Mouse (Mus musculus): Measurements from ENCODE around the gene Olfr108. TPM values are rescaled to one million over a fixed set of nuclear protein-coding genes. Genes with fewer than 3 reads are reported as not detected.

Olfr108 gene
- not detected in 2 replicates for polyA plus RNA-seq (2012; ENCODE audit: insufficient read depth, insufficient read length, missing spikeins)

DNA sequence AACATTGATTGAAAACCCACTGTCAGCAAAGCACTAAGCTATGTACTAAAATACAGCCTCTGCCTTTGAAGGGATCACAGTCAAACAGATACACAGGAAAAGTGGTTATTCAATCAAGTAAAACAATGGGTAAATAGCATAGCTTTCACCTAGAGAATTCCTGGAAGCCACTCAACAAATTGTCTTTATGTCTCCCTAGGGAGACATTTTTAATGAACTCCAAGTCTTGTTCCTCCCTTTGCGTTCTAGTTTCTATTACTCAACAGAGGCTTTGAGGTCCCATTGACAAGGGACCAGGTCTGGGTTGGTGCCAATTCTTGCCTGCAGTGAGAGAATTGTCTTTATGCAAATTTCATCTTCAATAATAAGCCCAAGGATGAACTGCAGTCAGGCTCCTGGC, at the start of gene Olfr108:
Gene Olfr108 (plus strand): TSS at position 301 of the 400 bp plus-strand sequence.
- Histone ChIP-seq H3K27ac (ENCODE audit: insufficient read depth, low read depth, low read length) (no peak within 1 kb of the TSS), H3K4me3 (ENCODE audit: insufficient read depth, low read length) (no peak within 1 kb of the TSS), H3K4me1 (ENCODE audit: control insufficient read depth, insufficient read depth, low read length) (no peaks in the 10 kb centered on the region)
- no peak for TF ChIP-seq POLR2A (IDR thresholded peaks at IDR 0.05; ENCODE audit: borderline replicate concordance, low read depth, low read length)
- no peak for TF ChIP-seq CTCF (IDR thresholded peaks at IDR 0.05; ENCODE audit: low read depth, low read length)

DNA sequence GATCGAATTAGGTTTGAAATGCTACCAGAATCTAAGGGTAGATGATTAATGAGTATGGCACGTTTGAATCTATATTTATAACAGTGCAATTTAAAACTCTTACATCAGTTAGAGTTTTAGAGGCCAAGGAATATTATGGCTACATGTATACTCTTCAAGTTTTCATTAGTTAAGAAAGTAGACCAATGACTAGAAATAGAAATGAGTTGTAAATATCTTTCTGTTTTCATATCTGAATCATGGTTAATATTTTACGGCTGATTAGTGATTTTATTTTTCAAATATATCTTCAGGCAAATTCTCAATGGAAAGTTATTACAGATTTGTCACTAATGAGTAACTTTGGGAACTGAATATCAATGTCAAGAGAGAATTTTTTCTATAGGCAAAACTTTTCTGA, 46.4 kb upstream of the Olfr108 start, which contains the start of gene Olfr107:
Gene Olfr107 (plus strand): TSS at position 301 of the 400 bp plus-strand sequence.
- no peaks in the 10 kb centered on the region for H3K4me1 ChIP-seq (ENCODE audit: control insufficient read depth, insufficient read depth, low read length)
- no peak within 1 kb of the TSS for H3K4me3 ChIP-seq (ENCODE audit: insufficient read depth, low read length)
- TF ChIP-seq CTCF (IDR thresholded peaks at IDR 0.05; ENCODE audit: low read depth, low read length) (no peak), POLR2A (IDR thresholded peaks at IDR 0.05; ENCODE audit: borderline replicate concordance, low read depth, low read length) (no peak)
- H3K27ac ChIP-seq (ENCODE audit: insufficient read depth, low read depth, low read length) = no peak within 1 kb of the TSS

DNA sequence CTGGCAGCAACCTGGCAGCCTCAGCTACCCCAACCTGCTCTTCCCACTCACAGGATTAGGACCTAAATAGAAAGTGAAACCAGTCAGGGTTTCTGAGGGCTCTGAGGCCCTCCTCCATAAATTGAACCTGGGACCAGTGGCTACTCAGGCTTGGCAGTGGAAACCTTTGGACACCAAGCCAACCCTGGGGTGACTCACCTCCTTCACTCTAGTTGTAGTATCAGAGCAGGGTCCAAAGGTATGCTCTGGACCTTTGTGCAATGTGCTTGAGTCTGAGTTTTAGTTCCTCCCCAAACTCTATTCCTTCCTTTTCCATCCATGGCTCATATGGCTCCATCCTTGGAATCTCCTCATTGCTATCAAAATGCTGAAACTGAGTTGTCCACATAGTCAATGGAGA, 31.9 kb upstream of the Olfr108 start:
- Histone ChIP-seq H3K27ac (ENCODE audit: insufficient read depth, low read depth, low read length) (no peak overlapping the region), H3K4me1 (ENCODE audit: control insufficient read depth, insufficient read depth, low read length) (0 out of 2 replicates have a peak, but pooled peaks cover 5% of the 10 kb centered on the region), H3K4me3 (ENCODE audit: insufficient read depth, low read length) (no peak overlapping the region)
- TF ChIP-seq CTCF (IDR thresholded peaks at IDR 0.05; ENCODE audit: low read depth, low read length) (no peak), POLR2A (IDR thresholded peaks at IDR 0.05; ENCODE audit: borderline replicate concordance, low read depth, low read length) (no peak)

DNA sequence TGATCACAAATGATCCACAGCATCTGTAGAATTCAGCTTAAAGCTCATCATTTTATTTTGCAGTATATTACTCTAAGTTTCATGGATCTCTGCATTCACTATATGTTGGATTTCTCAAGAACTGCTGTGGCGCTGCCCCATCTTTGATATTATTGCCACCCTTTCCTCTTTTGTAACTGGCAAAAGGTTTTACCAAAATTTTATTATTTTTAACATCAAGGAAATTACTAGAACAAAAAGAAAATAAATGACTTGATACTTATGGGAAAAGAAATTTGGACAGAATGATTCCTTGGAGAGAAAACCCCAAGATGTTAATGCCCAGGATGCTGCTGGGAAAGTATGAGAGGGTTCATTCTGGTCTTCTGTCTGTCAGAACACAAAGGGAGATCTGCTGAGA, 13.3 kb downstream of the Olfr108 start, which contains the start of gene Olfr109:
Gene Olfr109 (plus strand): TSS at position 301 of the 400 bp plus-strand sequence.
- TF ChIP-seq CTCF (IDR thresholded peaks at IDR 0.05; ENCODE audit: low read depth, low read length) (no peak), POLR2A (IDR thresholded peaks at IDR 0.05; ENCODE audit: borderline replicate concordance, low read depth, low read length) (no peak)
- no peak within 1 kb of the TSS for H3K27ac ChIP-seq (ENCODE audit: insufficient read depth, low read depth, low read length)
- H3K4me3 ChIP-seq (ENCODE audit: insufficient read depth, low read length) = no peak within 1 kb of the TSS
- H3K4me1 ChIP-seq (ENCODE audit: control insufficient read depth, insufficient read depth, low read length) = 0 out of 2 replicates have a peak, but pooled peaks cover 2% of the 10 kb centered on the region

DNA sequence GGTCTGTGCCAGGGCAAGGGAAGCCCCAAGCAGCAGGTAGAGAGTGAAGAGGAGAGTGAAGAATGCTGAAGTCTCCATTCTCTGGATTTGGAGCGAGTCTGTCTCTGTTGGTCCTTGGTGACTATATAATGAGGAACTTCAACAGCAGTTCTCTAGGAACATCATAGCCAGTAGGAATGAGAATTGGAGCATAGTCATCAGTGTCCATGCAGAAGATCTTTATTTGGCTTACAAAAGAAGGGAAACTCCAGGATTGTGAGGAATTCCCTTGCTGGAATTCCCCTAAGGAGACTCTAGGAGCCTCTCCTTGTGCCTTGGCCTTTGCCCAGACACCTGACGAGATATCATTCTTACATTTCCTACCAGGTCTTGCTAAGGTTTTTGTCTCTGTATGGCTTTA, 38.2 kb downstream of the Olfr108 start, which contains the start of gene H2-M2:
Gene H2-M2 (minus strand): TSS at position 101 of the 400 bp plus-strand sequence.
- TF ChIP-seq CTCF (IDR thresholded peaks at IDR 0.05; ENCODE audit: low read depth, low read length) = no peak
- TF ChIP-seq POLR2A (IDR thresholded peaks at IDR 0.05; ENCODE audit: borderline replicate concordance, low read depth, low read length) = no peak
- Histone ChIP-seq H3K27ac (ENCODE audit: insufficient read depth, low read depth, low read length) (no peak within 1 kb of the TSS), H3K4me3 (ENCODE audit: insufficient read depth, low read length) (no peak within 1 kb of the TSS), H3K4me1 (ENCODE audit: control insufficient read depth, insufficient read depth, low read length) (peaks cover 8% of the 10 kb centered on the region)

DNA sequence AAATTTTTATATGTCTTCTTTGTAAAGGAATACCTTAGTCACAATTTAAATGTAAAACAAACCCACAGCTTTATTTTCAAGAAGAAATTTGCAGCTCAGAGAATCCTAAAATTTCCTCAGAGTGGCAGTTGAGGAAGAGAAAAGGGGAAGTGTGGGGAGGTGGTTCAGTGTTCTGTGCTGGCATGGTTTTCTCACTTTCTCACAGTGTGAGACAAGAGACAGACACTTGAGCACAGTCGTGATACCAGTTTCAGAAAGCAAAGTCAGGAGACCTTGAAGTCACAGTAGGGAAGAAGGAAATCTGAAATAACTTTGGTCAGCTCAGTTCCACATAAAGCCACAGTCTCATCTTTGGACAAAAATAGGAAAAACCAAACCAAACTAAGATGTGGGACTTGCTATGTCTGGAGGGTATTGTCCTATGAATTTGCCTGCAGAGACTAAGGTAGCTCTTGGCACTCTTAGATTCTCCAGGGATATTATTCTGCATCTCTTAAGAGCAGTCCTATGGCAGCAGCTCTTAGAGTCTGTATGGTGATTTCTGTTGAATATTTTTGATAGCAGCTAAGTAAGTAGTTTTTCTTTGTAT, 46.7 kb downstream of the Olfr108 start, which contains the start of gene Olfr110:
Gene Olfr110 (plus strand): TSS at position 539 of the 589 bp plus-strand sequence.
- Histone ChIP-seq H3K27ac (ENCODE audit: insufficient read depth, low read depth, low read length) (peak within 1 kb of the TSS; percentile 75), H3K4me1 (ENCODE audit: control insufficient read depth, insufficient read depth, low read length) (peaks cover 10% of the 10 kb centered on the region), H3K4me3 (ENCODE audit: insufficient read depth, low read length) (no peak within 1 kb of the TSS)
- TF ChIP-seq POLR2A (IDR thresholded peaks at IDR 0.05; ENCODE audit: borderline replicate concordance, low read depth, low read length) = no peak
- no peak for TF ChIP-seq CTCF (IDR thresholded peaks at IDR 0.05; ENCODE audit: low read depth, low read length)

Other genes starting within 250 kb of the Olfr108 start
- not detected in 2 replicates for gene Olfr94, start 244.5 kb upstream of the Olfr108 start, polyA plus RNA-seq (2012; ENCODE audit: insufficient read depth, insufficient read length, missing spikeins)
- gene Olfr95, start 232.4 kb upstream of the Olfr108 start, polyA plus RNA-seq (2012; ENCODE audit: insufficient read depth, insufficient read length, missing spikeins) = not detected in 2 replicates
- not detected in 2 replicates for gene Olfr96, start 225.3 kb upstream of the Olfr108 start, polyA plus RNA-seq (2012; ENCODE audit: insufficient read depth, insufficient read length, missing spikeins)
- gene Olfr97, start 208.2 kb upstream of the Olfr108 start, polyA plus RNA-seq (2012; ENCODE audit: insufficient read depth, insufficient read length, missing spikeins) = not detected in 2 replicates
- not detected in 2 replicates for gene Olfr98, start 181.7 kb upstream of the Olfr108 start, polyA plus RNA-seq (2012; ENCODE audit: insufficient read depth, insufficient read length, missing spikeins)
- gene H2-M3, start 175.3 kb upstream of the Olfr108 start, polyA plus RNA-seq (2012; ENCODE audit: insufficient read depth, insufficient read length, missing spikeins) = 48.3 and 53.5 TPM in 2 replicates
- not detected in 2 replicates for gene Olfr99, start 162.0 kb upstream of the Olfr108 start, polyA plus RNA-seq (2012; ENCODE audit: insufficient read depth, insufficient read length, missing spikeins)
- not detected in 2 replicates for gene Olfr101, start 141.2 kb upstream of the Olfr108 start, polyA plus RNA-seq (2012; ENCODE audit: insufficient read depth, insufficient read length, missing spikeins)
- gene Olfr102, start 128.4 kb upstream of the Olfr108 start, polyA plus RNA-seq (2012; ENCODE audit: insufficient read depth, insufficient read length, missing spikeins) = not detected in 2 replicates
- gene Olfr103, start 105.8 kb upstream of the Olfr108 start, polyA plus RNA-seq (2012; ENCODE audit: insufficient read depth, insufficient read length, missing spikeins) = not detected in 2 replicates
- not detected in 2 replicates for gene Olfr104-ps, start 85.9 kb upstream of the Olfr108 start, polyA plus RNA-seq (2012; ENCODE audit: insufficient read depth, insufficient read length, missing spikeins)
- not detected in 2 replicates for gene Olfr105-ps, start 66.4 kb upstream of the Olfr108 start, polyA plus RNA-seq (2012; ENCODE audit: insufficient read depth, insufficient read length, missing spikeins)
- gene Olfr106-ps, start 55.1 kb upstream of the Olfr108 start, polyA plus RNA-seq (2012; ENCODE audit: insufficient read depth, insufficient read length, missing spikeins) = not detected in 2 replicates
- not detected in 2 replicates for gene Olfr107, start 46.3 kb upstream of the Olfr108 start, polyA plus RNA-seq (2012; ENCODE audit: insufficient read depth, insufficient read length, missing spikeins)
- 0.35 TPM in 1 of 2 replicates, not detected in the other for gene Olfr109, start 13.4 kb downstream of the Olfr108 start, polyA plus RNA-seq (2012; ENCODE audit: insufficient read depth, insufficient read length, missing spikeins)
- gene H2-M2, start 38.1 kb downstream of the Olfr108 start, polyA plus RNA-seq (2012; ENCODE audit: insufficient read depth, insufficient read length, missing spikeins) = 1.1 TPM in 1 of 2 replicates, not detected in the other
- 0.75 and 1.3 TPM in 2 replicates for gene Olfr110, start 47.0 kb downstream of the Olfr108 start, polyA plus RNA-seq (2012; ENCODE audit: insufficient read depth, insufficient read length, missing spikeins)
- 4.6 and 5.8 TPM in 2 replicates for gene Olfr111, start 62.5 kb downstream of the Olfr108 start, polyA plus RNA-seq (2012; ENCODE audit: insufficient read depth, insufficient read length, missing spikeins)
- gene Olfr112, start 124.0 kb downstream of the Olfr108 start, polyA plus RNA-seq (2012; ENCODE audit: insufficient read depth, insufficient read length, missing spikeins) = not detected in 2 replicates
- not detected in 2 replicates for gene Olfr113, start 132.2 kb downstream of the Olfr108 start, polyA plus RNA-seq (2012; ENCODE audit: insufficient read depth, insufficient read length, missing spikeins)
- not detected in 2 replicates for gene Olfr114, start 147.3 kb downstream of the Olfr108 start, polyA plus RNA-seq (2012; ENCODE audit: insufficient read depth, insufficient read length, missing spikeins)
- not detected in 2 replicates for gene Olfr115, start 181.6 kb downstream of the Olfr108 start, polyA plus RNA-seq (2012; ENCODE audit: insufficient read depth, insufficient read length, missing spikeins)
- gene Olfr116, start 181.7 kb downstream of the Olfr108 start, polyA plus RNA-seq (2012; ENCODE audit: insufficient read depth, insufficient read length, missing spikeins) = not detected in 2 replicates
- 0.25 TPM in 1 of 2 replicates, not detected in the other for gene Olfr117, start 218.3 kb downstream of the Olfr108 start, polyA plus RNA-seq (2012; ENCODE audit: insufficient read depth, insufficient read length, missing spikeins)
- not detected in 2 replicates for gene Olfr118, start 221.5 kb downstream of the Olfr108 start, polyA plus RNA-seq (2012; ENCODE audit: insufficient read depth, insufficient read length, missing spikeins)